Mouse (Mus musculus) erythroblast, embryonic 14.5 days (primary cell): ENCODE data around the gene Pimreg.

ENCODE experiments used
- GATA1 ChIP-seq: IDR thresholded peaks from 2 replicates; pipeline ENCODE4 v1.6.1; 2012; ENCODE audit warnings: low read length, inconsistent platforms, mixed read lengths
- TAL1 ChIP-seq: IDR thresholded peaks from 3 replicates; pipeline ENCODE4 v1.6.1; 2012; ENCODE audit warnings: low read length, inconsistent platforms, mixed read lengths

DNA sequence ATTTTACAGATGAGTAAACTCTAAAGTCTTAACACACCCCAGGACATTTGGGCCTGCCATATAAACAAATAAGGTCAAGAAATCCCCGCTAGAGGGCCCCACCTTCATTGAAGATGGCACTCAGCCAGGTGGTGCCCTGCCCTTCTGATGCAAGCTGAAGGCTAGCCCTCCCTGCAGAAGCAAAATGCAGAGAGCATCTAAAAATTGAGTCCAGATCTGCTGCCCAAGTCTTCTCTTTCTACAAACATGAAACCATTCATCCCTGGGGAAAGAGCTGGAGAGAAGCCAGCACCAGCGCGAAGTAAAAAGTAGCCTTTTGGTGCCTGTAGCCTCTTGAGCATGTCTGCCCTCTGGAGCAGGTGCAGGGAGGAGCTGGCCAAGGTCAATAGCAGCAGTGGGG lies 36.2 kb downstream of the Pimreg start:
- TF ChIP-seq GATA1 (no peak), TAL1 (no peak)
